Mouse (Mus musculus) neutrophil, adult 5-6 weeks (primary cell): ENCODE data around the gene Sgpl1. TPM values are rescaled to one million over a fixed set of nuclear protein-coding genes. Genes with fewer than 3 reads are reported as not detected.

Experiments used
- ATAC-seq: fragments of 151-379, 151-347 bp; 2 replicates; pipeline ENCODE4 v1.8.0; 2017; ENCODE audit warnings: mild to moderate bottlenecking, moderate TSS enrichment; ENCODE audit not compliant: insufficient number of reproducible peaks, poor library complexity, low FRiP score, severe bottlenecking; ENCODE audit errors: extremely low read depth
- total RNA-seq: library from RNA; stranded (forward); fragments of 200-1000 nt; gene quantifications from 2 replicates; pipeline ENCODE4 v1.2.3, GENCODE M21; 2017

The Sgpl1 gene
- total RNA-seq, 1 experiment from 2014 or later = 91.7 TPM

- ATAC-seq = no peak
These were observed 12.6 kb upstream of the Sgpl1 start for GRCm38 (mm10) chr10:61160089-61160488.

- ATAC-seq = no peak
These were observed 11.1 kb upstream of the Sgpl1 start for GRCm38 (mm10) chr10:61158594-61158993.

GRCm38 (mm10) chr10:61156453-61156852 is 8.9 kb upstream of the Sgpl1 start:
- no peak for ATAC-seq

- ATAC-seq = no peak
These were observed 8.1 kb upstream of the Sgpl1 start for GRCm38 (mm10) chr10:61155611-61156010.

- no peak for ATAC-seq
These were observed 4.6 kb upstream of the Sgpl1 start for GRCm38 (mm10) chr10:61152131-61152530.

- ATAC-seq = no peak
These were observed 3.1 kb upstream of the Sgpl1 start for GRCm38 (mm10) chr10:61150616-61151015.

- ATAC-seq = no peak
These were observed 2.0 kb upstream of the Sgpl1 start for GRCm38 (mm10) chr10:61149476-61149875.

- 0 out of 2 replicates have a peak, but pooled peaks have one; percentile 2 for ATAC-seq
These were observed 721 bp downstream of the Sgpl1 start for GRCm38 (mm10) chr10:61146807-61147156.

- ATAC-seq = peak; percentile 62
These were observed 1.2 kb downstream of the Sgpl1 start for GRCm38 (mm10) chr10:61146119-61146806.

GRCm38 (mm10) chr10:61145766-61146118 is 1.8 kb downstream of the Sgpl1 start:
- no peak for ATAC-seq

- ATAC-seq = no peak
These were observed 4.2 kb downstream of the Sgpl1 start for GRCm38 (mm10) chr10:61143343-61143742.

GRCm38 (mm10) chr10:61137567-61137966 is 9.9 kb downstream of the Sgpl1 start:
- ATAC-seq = no peak

- peak; percentile 23; the same call in 1 of the 2 replicates for ATAC-seq
These were observed 12.2 kb downstream of the Sgpl1 start for GRCm38 (mm10) chr10:61135226-61135839.

- ATAC-seq = no peak
These were observed 13.5 kb downstream of the Sgpl1 start for GRCm38 (mm10) chr10:61134041-61134440.

GRCm38 (mm10) chr10:61130959-61131358 is 16.5 kb downstream of the Sgpl1 start:
- no peak for ATAC-seq

- ATAC-seq = no peak
These were observed 18.7 kb downstream of the Sgpl1 start for GRCm38 (mm10) chr10:61128701-61129365.

GRCm38 (mm10) chr10:61124462-61124861 is 23.0 kb downstream of the Sgpl1 start:
- ATAC-seq = no peak

- ATAC-seq = no peak
These were observed 24.1 kb downstream of the Sgpl1 start for GRCm38 (mm10) chr10:61123276-61123913.

- ATAC-seq = peak; percentile 67; the same call in 1 of the 2 replicates
These were observed 25.8 kb downstream of the Sgpl1 start for GRCm38 (mm10) chr10:61121732-61122131.

GRCm38 (mm10) chr10:61114246-61114720 is 33.2 kb downstream of the Sgpl1 start:
- no peak for ATAC-seq
